Mouse (Mus musculus) G1E (cell line): Measurements from ENCODE around the gene Pfkl.

Source experiments
- CTCF ChIP-seq: IDR thresholded peaks from 2 replicates; pipeline ENCODE4 v1.5.1; 2012; ENCODE audit warnings: low read depth, low read length, inconsistent platforms, mixed read lengths
- GATA1 ChIP-seq: IDR thresholded peaks from 2 replicates; pipeline ENCODE4 v1.6.1; 2012; ENCODE audit warnings: borderline replicate concordance, low read length, inconsistent platforms, mixed read lengths

DNA sequence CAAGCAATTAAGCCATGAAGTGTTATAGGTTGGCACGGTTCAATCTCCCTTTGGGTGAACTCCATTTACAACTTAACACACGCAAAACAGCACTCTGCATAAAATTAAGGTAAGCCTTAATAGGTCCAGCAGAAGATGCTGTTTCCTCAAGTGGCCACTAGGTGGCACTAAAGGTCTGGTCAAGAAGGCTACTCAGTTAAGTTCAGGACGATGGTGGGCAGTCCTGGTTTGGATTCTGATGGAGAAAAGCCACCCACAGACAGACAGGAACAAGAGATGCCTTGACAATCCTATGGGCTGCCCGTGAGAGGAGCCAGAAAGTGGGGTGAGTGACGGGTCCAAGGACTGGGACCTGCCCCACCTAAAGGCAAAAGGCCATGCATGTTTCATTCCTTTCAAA lies 18.2 kb upstream of the Pfkl start:
- TF ChIP-seq CTCF: peak; percentile 87
- TF ChIP-seq GATA1: no peak
